Mouse (Mus musculus): ENCODE measurements at regions not wholly inside any gene's neighbourhood (a gene's known extent, or its start where the extent isn't known, plus 50 kb on each side); places are given as distances from the start of the nearest gene placed in this dataset.

DNA sequence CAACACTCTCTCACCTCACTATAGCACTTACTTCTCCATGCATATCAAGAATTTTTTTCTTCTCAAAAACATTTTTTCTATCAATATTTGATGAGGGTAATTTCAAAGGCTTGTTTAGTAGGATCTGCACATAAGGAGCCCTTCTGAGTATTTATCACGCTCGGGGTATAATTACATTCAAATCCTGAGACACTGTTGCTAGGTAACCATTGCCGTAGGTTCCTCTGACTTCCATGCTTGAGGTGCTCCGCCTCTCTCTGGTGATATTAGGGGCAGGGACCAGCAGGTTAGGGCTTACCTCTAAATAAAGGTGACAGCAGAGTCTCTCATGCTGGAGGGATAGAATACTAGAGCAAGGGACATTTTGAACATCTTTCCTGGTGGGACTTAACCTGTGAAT is 54.4 kb upstream of the 9630041A04Rik start:
- no peak for DNase-seq (ENCODE audit: low spot score in 2 of 2)

DNA sequence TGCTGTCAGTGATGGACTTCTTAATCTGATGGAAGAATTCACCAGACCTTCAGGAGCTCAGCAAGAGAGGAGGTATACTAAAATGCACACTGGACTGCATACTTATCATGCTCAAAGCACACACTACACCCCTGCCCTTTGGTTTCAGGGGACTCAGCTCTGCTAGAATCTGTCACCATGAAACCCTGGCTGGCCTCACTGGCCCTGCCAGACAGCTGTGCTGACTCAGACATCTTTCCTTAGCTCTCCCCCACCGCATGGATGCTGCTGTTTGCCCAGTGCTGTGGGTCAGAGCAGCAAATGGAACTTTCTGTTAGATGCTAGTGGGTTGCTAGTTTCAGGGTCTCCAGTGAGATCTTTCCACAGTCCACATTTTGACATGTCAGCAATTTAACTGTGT is 64.9 kb upstream of the 9630041A04Rik start:
- no peak for DNase-seq (ENCODE audit: low spot score in 2 of 2)

DNA sequence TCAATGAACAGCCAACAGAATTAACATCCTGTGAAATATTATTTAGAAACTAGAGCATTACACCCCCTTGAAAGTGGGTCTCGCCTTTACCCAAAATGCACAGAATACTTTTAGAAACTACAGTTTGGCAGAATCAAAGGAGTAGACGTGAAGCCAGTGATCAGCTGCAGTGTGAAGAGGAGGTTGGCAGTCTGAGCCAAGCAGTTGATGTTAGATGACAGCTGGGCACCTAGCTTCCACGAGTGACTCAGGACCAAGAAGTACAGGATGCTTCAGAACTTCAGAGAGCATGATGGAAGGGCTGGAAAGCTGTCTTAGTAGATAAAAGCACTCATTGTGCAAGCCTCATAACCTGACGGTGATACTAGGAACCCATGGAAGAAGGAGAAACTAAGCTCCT is 65.6 kb upstream of the 9630041A04Rik start:
- DNase-seq (ENCODE audit: low spot score in 2 of 2) = no peak

DNA sequence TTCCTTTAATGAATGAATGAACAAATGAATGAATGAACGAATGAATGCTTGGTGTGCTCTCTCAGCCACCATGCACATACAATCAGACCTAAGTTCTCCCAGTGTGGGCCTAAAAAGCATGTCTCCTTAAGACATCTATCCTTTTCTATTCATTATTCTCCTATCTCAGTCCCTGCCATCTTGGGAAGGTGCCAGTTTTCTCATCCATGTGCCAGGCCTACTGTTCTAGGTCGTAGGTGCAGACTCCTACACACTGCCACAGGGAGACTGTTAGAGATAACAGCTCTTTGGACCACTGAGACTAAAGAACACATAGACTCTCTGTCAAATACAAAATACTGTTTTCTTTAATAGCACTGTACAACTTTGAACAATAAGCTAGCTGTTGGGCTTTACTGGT is 66.2 kb upstream of the 9630041A04Rik start:
- DNase-seq (ENCODE audit: low spot score in 2 of 2) = no peak

DNA sequence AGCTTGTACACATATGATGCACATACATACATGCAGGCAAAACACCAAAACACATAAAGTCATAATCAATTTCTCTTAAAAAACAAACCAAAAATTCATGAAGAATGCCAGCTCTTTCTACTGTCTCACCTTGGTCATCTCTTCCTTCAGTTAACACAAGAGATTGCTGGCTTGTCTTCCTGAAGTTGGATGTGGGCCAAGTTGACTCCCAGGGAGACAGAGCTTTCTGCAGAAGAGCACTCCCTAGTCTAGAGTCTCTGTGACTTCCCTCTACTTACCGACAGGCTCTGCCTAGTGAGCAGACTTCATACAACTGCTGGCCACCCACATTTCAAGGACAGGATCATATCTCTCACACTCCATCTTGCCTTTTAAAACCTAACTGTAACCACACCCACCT is 70.7 kb upstream of the 9630041A04Rik start:
- DNase-seq (ENCODE audit: low spot score in 2 of 2) = no peak

DNA sequence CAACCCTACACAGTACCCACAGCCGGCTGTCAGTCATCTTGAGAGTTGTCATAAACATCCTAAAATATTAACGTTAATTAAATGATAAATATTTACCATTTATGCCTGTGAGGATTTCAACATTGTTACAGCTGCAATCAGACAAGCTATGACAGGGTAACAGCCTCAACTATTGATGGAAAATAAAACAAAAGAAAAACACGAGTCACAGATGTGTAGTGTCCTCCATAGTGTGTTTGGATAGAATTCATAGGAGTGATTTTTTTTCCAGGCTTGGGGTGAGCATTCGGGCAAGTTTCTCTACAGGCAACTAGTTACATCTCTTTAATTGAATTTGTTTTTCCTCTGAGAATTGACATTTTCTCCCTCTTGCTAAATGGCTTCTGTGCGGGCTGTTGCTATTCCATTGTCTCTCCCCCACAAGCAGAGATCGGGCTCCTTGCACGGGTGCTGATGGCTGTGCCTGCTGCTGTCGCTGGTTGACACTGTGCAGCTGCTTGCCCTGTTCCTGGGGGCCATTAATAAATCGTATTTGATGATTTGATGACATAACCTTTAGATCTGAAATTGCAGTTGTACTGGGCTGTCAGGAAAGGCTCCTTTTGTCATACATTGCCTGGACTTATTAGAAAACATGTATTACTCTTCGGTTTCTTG is 120.6 kb upstream of the 9630041A04Rik start:
- DNase-seq (ENCODE audit: low spot score in 2 of 2) = no peak

DNA sequence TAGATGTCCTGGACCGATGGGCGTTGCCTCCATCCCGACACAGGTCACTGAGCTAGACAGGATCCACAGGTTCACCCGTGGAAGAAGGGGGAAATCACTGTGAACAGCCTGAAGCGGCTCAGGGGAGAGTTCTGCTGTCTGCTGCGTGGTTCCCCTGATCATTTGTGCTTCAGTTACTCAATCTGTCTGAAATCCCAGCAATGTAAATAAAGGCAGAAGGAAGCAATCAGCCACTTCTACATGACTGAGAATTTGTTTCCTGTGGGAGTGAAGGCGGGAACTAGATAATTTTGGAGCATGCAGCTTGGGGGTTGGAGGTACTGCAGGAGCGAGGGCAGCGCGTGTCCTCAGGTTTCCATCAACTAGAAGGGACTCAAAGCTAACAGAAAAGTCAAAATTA is 122.3 kb upstream of the 9630041A04Rik start:
- no peak for DNase-seq (ENCODE audit: low spot score in 2 of 2)

DNA sequence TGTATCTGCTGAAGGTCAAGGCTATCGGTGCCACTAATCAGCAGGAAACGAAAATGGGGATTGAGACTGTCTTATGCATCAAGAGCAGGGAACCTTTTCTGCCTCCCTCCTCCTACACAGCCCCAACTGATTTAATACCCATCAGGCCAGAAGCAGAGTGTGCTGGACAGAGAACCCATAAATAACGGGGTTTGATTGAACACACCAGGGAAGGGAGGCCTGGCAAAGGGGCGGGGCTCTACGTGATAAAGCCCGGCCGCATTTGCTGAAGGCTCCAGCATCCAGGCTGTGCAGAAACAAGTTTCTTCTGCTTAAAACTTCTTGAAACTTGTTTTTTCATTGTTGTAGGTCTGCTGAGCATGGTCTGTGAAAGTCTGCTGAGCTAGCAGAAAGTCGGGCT is 127.4 kb upstream of the 9630041A04Rik start:
- no peak for DNase-seq (ENCODE audit: low spot score in 2 of 2)

DNA sequence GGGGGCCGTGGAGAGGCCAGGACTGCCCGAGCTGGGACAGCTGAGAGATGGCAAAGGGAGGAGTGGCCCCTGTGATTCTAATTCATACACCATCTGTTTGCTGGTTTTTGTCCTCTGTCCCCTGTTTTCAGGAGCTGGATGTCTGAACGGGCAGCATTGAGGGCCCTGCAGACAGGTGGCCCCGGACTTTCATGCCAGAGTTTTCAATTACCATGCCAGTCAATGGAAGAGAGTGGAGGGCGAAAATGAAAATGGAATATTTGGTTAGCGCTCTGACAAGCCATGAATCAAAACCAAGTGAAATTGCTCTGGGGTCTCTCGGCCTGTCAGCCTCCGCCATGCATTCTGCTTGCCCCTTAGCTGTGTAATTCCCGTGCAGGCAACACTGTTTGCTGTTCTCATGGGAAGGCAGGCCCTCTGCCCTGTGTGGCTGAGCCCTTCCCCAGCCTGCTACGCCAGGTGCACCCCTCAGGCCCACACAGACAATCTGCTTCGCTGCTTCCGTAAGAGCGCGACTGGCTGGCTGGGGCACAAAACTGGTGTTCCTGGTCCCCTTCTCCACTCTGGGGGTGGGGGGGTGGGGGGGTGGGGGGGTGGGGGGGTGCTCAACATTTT is 127.9 kb upstream of the 9630041A04Rik start:
- DNase-seq (ENCODE audit: low spot score in 2 of 2) = no peak

DNA sequence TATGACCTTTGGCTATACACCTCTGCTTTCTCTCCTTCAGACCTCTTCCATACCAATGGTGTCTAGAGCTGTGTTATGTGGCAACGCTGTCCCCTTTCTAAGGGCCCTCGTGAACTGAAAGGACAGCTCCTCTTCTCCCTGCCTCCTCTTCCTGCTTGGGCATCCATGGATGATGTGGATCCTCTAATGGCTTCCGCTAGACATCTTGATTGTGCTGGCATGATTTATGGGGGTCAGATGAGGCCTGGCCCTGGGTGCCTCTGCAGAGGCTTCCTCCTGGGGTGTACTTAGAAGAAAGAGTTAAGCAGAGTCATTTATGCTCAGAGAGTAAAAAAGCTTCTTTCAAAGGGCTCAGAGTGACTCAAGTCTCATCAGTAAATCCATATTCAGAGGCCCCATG is 131.5 kb upstream of the 9630041A04Rik start:
- DNase-seq (ENCODE audit: low spot score in 2 of 2) = no peak

DNA sequence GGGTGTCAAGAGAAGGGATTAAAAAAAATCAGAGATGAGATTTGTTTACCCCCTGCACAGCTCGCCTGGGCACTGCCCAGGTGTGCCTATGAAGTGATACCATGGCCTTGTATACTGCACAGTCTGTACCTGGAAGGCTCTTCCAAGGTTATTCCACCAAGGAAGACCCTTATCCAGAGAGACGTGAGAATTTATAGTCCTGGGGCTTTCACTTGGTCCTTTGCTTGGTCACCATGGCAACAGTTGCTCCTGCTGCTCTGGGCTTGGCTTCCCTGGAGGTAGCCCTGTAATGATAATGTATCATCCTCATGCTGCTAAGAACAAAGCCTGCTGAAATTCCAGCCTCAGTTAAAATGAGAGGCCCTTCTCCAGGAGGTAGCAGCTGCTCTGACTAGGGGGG is 143.7 kb upstream of the 9630041A04Rik start:
- no peak for DNase-seq (ENCODE audit: low spot score in 2 of 2)

DNA sequence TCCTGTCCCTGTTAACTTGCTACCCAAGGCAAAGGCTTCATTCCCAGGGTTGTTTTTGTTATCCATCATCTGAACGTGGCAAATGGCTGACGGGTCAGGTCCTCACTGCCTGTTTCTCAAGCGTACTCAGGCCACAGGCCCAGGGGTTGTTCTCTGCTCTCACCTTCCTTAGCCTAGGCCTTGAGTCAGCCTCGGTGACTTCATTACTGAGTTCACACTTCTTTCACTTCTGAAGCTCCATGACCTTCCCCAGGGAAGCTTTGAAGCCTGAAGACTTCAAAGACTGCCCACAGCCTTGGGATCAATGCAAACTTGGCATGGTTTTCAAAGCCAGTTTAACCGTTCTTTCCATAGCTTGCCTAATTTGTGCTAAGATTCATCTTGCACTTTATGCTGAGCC is 145.3 kb upstream of the 9630041A04Rik start:
- peak in 1 of 2 experiments; percentile 11 for DNase-seq (ENCODE audit: low spot score in 2 of 2)

DNA sequence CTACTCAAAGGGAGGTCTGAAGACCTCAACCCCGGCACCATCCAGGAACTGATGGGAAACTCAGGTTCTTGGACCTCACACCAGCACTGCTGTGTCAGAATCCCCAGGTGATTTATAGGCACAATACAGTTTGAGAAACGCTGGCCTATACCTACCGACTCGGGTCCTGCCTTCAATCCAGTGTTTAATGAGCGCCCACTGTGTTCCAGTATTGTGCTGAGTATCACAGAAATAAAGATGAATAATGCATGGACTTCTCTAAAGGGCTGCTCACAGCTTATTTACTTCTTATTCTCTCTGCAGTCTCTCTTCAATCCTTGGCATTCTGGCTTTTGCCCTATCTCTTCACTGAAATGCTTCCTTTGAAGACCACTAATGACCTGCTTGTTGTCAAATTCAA is 146.8 kb upstream of the 9630041A04Rik start:
- DNase-seq (ENCODE audit: low spot score in 2 of 2) = no peak

DNA sequence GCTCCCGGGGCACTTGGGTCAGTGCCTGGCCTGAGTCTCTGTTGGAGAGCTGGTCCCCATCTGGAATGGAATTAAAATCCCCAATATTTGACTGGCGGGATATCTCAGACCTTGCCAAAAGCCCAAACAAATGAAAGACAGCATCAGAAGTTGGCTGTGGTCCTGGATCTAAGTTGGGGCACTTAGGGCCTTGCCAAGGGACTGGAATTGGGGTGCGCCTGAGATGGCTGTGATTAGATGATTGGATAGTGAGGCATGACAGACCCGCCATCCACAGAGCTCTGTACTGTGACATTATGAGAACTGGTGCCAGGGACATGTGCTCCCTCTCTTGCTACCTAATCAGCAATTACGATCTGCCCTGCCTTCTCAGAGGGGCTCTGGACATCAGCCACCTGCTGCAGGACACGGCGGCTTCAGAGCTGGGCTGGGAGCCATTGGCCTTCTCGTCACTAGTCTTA is 151.0 kb upstream of the 9630041A04Rik start:
- DNase-seq (ENCODE audit: low spot score in 2 of 2) = no peak

DNA sequence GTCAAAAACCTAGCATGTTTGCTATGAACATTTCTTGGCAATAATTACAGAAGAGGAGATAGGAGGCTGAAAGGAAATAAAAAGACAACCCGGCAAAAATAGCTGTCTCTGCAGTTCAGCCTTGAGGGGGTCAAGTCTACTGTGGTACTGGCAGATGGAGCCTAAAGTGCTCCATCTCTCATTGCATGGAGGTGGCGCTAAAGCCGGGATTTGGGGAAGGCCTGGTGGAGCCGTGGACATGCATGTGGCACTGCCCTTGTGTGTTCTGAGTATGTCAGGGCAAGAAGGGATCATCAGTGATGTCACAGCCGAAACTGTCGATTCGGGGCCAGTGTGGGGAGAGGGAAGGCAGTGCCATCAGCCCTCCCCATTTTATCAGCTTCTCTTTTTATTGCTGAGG is 161.3 kb upstream of the 9630041A04Rik start:
- no peak for DNase-seq (ENCODE audit: low spot score in 2 of 2)

DNA sequence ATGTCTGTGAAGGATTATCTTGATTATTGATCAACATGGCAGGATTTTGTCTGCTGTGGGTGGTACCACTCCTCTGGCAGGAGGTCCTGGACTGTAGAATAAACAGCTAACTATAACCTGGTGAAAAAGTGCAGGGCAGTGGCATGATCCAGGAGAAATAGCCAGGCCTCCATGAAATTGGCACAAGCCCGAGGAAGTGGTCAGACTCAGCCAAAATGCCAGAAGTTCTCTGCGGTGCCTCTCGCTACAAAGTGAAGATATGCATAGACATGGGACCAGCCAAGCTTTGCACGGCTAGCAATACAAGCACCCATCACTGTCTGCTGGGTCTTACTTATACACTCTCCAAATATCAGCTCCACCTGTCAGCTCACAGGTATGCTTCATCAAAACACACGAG is 167.6 kb upstream of the 9630041A04Rik start:
- DNase-seq (ENCODE audit: low spot score in 2 of 2) = no peak

DNA sequence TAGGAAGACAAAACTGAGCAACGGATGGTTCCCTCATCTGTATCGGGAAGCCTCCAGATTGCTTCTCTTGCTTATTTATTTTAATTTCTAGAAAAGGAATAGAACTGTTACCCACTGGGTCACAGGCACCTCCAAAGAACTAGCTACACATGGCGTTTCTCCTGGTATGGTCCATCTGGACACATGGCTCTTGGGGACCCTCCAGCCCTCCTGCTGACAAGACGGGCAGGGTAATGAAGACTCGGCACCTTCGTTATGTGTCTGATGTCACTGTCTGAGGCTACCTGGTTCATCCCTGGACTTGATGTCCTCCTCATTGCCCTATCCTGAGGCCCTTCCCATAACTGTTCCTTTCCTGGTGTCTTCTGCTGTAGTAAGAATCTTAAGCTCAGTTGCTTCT is 170.3 kb upstream of the 9630041A04Rik start:
- no peak for DNase-seq (ENCODE audit: low spot score in 2 of 2)

DNA sequence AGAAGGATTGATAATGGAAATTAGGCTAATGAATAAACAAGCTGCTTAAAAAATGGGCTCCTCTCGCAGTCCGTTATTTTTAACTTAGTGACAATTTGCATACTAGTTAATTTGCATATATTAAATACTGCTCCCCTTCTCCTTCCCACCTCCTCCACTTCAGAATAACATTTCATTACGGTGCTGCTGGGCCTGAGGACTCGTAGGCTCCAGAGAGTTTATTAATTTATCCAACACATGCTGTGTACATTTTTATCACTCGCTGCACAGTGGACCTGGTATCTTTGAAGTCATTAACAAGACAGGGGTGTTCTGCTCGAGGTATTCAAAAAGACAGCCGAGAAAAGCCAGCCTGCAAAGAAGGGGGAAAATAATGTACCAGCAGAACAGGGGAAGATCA is 170.7 kb upstream of the 9630041A04Rik start:
- DNase-seq (ENCODE audit: low spot score in 2 of 2) = no peak

DNA sequence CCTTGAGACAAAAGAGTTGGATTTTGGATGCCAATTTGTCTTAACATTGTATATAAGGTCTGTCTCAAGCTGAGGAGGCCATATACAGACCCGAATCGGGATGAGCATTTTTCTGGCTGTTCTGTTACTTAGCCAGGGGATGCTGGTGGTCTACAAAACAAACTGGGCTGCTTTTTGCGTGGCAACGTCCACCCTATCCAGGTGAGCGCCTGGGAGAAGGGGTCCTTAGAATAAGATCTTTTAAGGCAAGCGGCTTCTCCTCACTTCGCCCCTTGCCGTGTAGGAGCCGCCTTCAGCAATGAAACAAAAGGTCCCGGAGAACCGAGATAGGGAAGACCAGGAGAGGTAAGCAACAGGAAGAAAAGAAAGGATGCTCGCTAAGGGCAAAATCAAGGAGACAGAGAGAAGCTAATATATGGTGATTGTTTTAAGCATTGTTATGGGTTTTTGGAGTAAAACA is 171.2 kb upstream of the 9630041A04Rik start:
- no peak for DNase-seq (ENCODE audit: low spot score in 2 of 2)

DNA sequence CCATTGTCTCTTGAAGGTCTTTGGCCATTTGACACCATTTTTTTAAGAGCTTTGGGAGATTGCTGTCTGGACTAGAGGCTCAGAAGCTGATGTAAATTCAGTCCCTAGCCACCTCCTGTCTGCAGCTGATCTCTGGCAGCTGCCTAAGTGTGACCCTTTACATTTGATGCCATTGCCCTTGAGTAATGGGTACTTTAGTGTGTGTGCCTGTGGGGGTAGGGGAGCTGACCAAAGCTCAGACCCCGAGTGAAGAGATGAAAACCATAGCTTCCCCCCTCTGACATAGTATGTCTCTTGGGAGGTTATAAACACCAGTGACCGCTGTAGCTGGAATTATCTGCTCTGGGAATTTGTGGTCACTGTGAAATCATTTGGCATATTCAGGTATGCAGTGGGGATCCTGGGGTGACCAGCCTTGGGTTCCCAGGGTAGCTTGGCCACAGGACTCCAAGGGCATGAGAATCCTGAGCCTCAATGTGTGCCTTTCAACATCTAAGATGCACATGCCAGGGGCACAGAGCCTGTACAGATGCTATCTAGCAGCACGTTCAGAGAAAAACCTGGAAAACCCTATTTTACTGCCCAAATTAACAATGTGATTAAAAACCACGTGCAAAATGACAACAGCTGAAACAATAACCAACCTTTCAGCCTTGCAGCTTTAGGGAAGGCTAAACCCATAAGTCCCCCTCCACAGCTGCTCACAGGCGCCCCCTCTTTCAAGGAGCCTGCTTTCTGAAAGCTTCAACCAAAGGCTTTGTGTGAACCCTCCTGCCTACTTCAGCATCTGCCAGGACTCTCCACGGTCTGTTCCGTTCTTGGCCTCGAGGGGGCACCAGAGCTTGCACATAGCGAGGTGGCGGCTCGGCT is 171.9 kb upstream of the 9630041A04Rik start:
- DNase-seq (ENCODE audit: low spot score in 2 of 2) = peak; percentile 79 to 84

DNA sequence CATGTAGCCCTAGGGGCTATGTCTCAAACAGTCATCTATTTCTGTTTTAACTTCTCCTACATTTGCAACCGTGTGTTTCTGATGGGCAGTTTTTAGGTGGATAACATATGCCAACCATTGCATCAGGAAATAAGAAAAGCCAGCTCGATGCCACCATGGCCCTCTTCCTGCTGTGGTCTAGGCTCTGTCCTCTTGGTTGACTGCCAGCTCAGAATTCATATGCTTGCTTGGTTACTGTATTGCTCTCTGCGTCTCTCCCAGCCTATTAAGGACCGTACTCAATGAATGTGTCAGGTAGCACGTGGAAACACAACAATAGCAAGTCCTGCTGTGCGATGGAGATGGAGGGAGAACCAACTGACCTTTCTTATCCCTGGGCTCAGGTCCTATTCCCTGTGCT is 174.4 kb upstream of the 9630041A04Rik start:
- no peak for DNase-seq (ENCODE audit: low spot score in 2 of 2)

DNA sequence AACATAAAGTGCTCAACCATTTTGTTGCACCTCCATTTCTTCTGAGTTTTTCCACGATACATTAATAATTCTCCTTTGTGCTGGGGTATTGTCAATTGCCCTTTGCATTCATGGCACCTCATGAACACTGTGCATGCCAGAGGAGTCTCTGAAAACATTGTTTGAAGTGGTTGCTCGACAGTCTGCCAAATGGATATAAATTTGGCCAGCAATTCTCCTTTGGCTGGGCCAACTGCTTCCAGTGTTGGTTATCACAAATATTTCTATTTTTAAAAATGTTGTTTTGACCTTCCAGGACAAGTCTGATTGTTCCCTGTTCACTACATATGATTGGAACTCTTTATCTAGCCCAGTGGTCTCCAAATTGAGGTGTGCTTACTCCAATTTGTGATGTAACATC is 184.1 kb upstream of the 9630041A04Rik start:
- no peak for DNase-seq (ENCODE audit: low spot score in 2 of 2)

All from adrenal gland, adult 18-20 months (tissue).